Mouse (Mus musculus) CH12.LX (cell line): ENCODE measurements around the gene Gpsm1.

Experiments used
- CTCF ChIP-seq, 2 experiments: IDR thresholded peaks in 1 of 2; conservative IDR thresholded peaks in 1 of 2; 2 replicates each; pipeline ENCODE4 v1.5.1; 2011 to 2012; ENCODE audit warnings: low read depth in 2 of 2, low read length in 2 of 2, improper control_type of control experiment in 1 of 2, inconsistent platforms in 1 of 2, mild to moderate bottlenecking in 1 of 2, moderate library complexity in 1 of 2
- HCFC1 ChIP-seq: IDR thresholded peaks from 2 replicates; pipeline ENCODE4 v1.6.1; 2012; ENCODE audit warnings: low read depth, mild to moderate bottlenecking, inconsistent platforms, low read length, improper control_type of control experiment
- MAX ChIP-seq: IDR thresholded peaks from 2 replicates; pipeline ENCODE4 v1.6.1; 2011; ENCODE audit warnings: low read length, improper control_type of control experiment
- POLR2A ChIP-seq: IDR thresholded peaks from 2 replicates; pipeline ENCODE4 v1.6.1; 2011; ENCODE audit warnings: low read depth, mild to moderate bottlenecking, improper control_type of control experiment, low read length

DNA sequence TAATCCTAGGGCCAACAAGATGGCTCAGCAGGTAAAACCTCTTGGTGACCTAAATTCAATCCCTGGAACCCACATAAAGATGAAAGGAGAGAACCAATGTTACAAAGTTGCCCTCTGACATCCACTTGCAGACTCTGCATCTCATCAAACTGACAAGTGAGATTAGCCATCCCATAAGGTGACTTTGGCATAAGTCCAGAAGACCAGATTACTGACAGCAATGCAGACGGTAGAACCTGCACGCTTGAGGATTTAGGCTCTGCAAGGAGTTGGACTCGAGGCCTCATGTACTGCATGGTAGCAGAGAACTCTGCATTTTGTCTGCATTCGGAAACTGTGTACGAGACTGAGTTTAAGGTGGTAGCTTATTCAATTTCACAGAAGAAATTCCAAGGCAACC, 25.2 kb upstream of the Gpsm1 start:
- TF ChIP-seq CTCF (conservative IDR thresholded peaks at IDR 0.05 in 1 of 2, IDR thresholded peaks at IDR 0.05 in 1 of 2; ENCODE audit: low read depth in 2 of 2, low read length in 2 of 2) (no peak), POLR2A (no peak), HCFC1 (no peak), MAX (no peak)
